Mouse (Mus musculus) kidney, adult 9 months (tissue): ENCODE measurements around the gene Eif4a1.
"Not testable (repeated sequence)": the region's sequence is repeated elsewhere in the genome, so short reads cannot be mapped to it uniquely, and the experiment has no call there.

Source experiments
- DNase-seq: peaks from one replicate; pipeline ENCODE4 v3.0.0; 2022

The Eif4a1 gene

GRCm38 (mm10) chr11:69672211-69672706 is at the start of gene Eif4a1:
Gene Eif4a1, minus strand, starts transcription at chr11:69672423.
- peak; percentile 100 for DNase-seq

- DNase-seq, result no peak
These were observed 48.6 kb upstream of the Eif4a1 start for GRCm38 (mm10) chr11:69720852-69721251.

- DNase-seq, result no peak
These were observed 47.2 kb upstream of the Eif4a1 start for GRCm38 (mm10) chr11:69719423-69719822.

- DNase-seq, result peak; percentile 46
These were observed 46.4 kb upstream of the Eif4a1 start for GRCm38 (mm10) chr11:69718661-69719060.

- DNase-seq, result no peak
These were observed 44.7 kb upstream of the Eif4a1 start for GRCm38 (mm10) chr11:69716953-69717352.

- DNase-seq, result peak; percentile 33
These were observed 43.7 kb upstream of the Eif4a1 start for GRCm38 (mm10) chr11:69715929-69716328.

- peak; percentile 77 for DNase-seq
These were observed 43.3 kb upstream of the Eif4a1 start for GRCm38 (mm10) chr11:69715482-69715881.

GRCm38 (mm10) chr11:69714636-69715329 is 42.6 kb upstream of the Eif4a1 start:
- DNase-seq, result peak; percentile 89

GRCm38 (mm10) chr11:69712954-69713672 is 40.9 kb upstream of the Eif4a1 start:
- peak; percentile 73 for DNase-seq

GRCm38 (mm10) chr11:69711082-69711481 is 38.9 kb upstream of the Eif4a1 start:
- DNase-seq, result no peak

- DNase-seq, result no peak
These were observed 38.2 kb upstream of the Eif4a1 start for GRCm38 (mm10) chr11:69710470-69710869.

GRCm38 (mm10) chr11:69709554-69710446 is 37.6 kb upstream of the Eif4a1 start:
- DNase-seq, result no peak

- DNase-seq, result no peak
These were observed 36.5 kb upstream of the Eif4a1 start for GRCm38 (mm10) chr11:69708614-69709265.

- DNase-seq, result no peak
These were observed 35.7 kb upstream of the Eif4a1 start for GRCm38 (mm10) chr11:69707873-69708381.

- no peak for DNase-seq
These were observed 35.2 kb upstream of the Eif4a1 start for GRCm38 (mm10) chr11:69707480-69707847.

GRCm38 (mm10) chr11:69706775-69707479 is 34.7 kb upstream of the Eif4a1 start:
- peak; percentile 93 for DNase-seq

- no peak for DNase-seq
These were observed 32.4 kb upstream of the Eif4a1 start for GRCm38 (mm10) chr11:69704613-69705010.

GRCm38 (mm10) chr11:69703814-69704612 is 31.8 kb upstream of the Eif4a1 start:
- DNase-seq, result no peak

GRCm38 (mm10) chr11:69703381-69703780 is 31.2 kb upstream of the Eif4a1 start:
- not testable (repeated sequence) for DNase-seq

GRCm38 (mm10) chr11:69702886-69703285 is 30.7 kb upstream of the Eif4a1 start:
- DNase-seq, result not testable (repeated sequence)

- no peak for DNase-seq
These were observed 27.4 kb upstream of the Eif4a1 start for GRCm38 (mm10) chr11:69699595-69699994.
